Mouse (Mus musculus) embryonic facial prominence, embryonic 10.5 days (tissue): ENCODE measurements at regions not wholly inside any gene's neighbourhood (a gene's known extent, or its start where the extent isn't known, plus 50 kb on each side); places are given as distances from the start of the nearest gene placed in this dataset.

ENCODE experiments used
- DNase-seq: peaks from one replicate; pipeline ENCODE4 v3.0.0-alpha.2; 2017; ENCODE audit warnings: low spot score
- H3K27ac ChIP-seq: fragments of 300-500 bp; sonication (generic); replicated peaks from 2 replicates; pipeline ENCODE4 v1.5.1; 2016; ENCODE audit warnings: mild to moderate bottlenecking
- H3K27me3 ChIP-seq: fragments of 300-500 bp; sonication (generic); replicated peaks from 2 replicates; pipeline ENCODE4 v1.6.1; 2016; ENCODE audit warnings: low read depth, mild to moderate bottlenecking; ENCODE audit not compliant: poor library complexity, severe bottlenecking
- H3K36me3 ChIP-seq: fragments of 300-500 bp; sonication (generic); replicated peaks from 2 replicates; pipeline ENCODE4 v1.6.1; 2016; ENCODE audit warnings: mild to moderate bottlenecking, moderate library complexity
- H3K4me1 ChIP-seq: fragments of 300-500 bp; sonication (generic); 2 replicates; pipeline ENCODE4 v1.6.1; 2016
- H3K4me3 ChIP-seq: fragments of 300-500 bp; sonication (generic); 2 replicates; pipeline ENCODE4 v1.5.1; 2016; ENCODE audit warnings: mild to moderate bottlenecking, moderate library complexity
- H3K9me3 ChIP-seq: fragments of 300-500 bp; sonication (generic); 2 replicates; pipeline ENCODE4 v1.6.1; 2016; ENCODE audit warnings: mild to moderate bottlenecking
- WGBS: fragments of 180-500 bp; shearing (Covaris S2); methylation state at CpG from one replicate; pipeline ENCODE4 v1.1.7; 2016; 5-methylcytosine and 5-hydroxymethylcytosine counted together

DNA sequence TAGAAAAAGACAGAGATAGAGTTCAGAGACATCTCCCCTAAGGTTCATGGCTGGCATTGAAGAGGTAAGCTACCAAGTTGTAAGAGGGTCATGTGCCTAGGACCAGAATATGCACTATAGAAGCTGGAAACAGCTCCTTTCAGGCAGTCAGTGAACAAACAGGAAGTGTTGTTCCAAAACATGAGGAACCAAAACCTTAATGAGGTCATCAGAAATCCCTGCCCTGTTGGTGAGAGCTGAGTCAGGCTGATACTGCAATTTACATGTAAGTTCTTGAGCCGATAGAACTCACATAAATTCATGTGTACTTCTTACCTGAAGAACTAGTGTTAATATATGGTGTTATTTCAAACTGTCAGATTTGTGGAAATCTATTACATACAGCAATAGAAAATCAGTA lies 539.1 kb downstream of the Igsf11 start:
- H3K27me3 ChIP-seq: no peaks in the 10 kb centered on the region
- DNase-seq: no peak
- no peak overlapping the region for H3K4me3 ChIP-seq
- H3K9me3 ChIP-seq: no peaks in the 10 kb centered on the region
- H3K36me3 ChIP-seq: no peaks in the 10 kb centered on the region
- no peak overlapping the region for H3K27ac ChIP-seq
- H3K4me1 ChIP-seq: no peaks in the 10 kb centered on the region
- WGBS: 91% methylated on average over 1 of the region's 1 CpGs

DNA sequence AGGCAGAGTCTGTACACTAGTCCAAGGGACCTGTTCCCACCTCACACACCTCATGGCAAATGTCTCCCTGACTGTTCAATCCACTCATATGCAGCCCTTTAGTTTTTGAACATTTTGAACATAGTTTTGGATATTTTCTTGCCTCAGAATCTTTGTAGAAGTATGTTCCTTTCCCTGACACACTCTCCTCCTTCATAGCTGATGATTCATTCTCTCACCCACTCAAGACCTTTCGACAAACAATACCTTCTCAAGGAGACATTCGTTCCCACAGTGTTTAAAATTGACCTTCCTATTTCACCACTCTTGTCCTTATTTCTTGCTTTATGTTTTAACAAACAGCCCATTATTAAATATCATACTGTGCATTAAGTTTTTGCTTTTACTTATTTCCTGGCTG lies 538.4 kb upstream of the Lsamp start:
- Histone ChIP-seq H3K4me3 (no peak overlapping the region), H3K36me3 (no peaks in the 10 kb centered on the region), H3K4me1 (no peaks in the 10 kb centered on the region), H3K27me3 (no peaks in the 10 kb centered on the region), H3K27ac (no peak overlapping the region), H3K9me3 (no peaks in the 10 kb centered on the region)
- 86% methylated on average over 2 of the region's 2 CpGs for WGBS
- DNase-seq: no peak

DNA sequence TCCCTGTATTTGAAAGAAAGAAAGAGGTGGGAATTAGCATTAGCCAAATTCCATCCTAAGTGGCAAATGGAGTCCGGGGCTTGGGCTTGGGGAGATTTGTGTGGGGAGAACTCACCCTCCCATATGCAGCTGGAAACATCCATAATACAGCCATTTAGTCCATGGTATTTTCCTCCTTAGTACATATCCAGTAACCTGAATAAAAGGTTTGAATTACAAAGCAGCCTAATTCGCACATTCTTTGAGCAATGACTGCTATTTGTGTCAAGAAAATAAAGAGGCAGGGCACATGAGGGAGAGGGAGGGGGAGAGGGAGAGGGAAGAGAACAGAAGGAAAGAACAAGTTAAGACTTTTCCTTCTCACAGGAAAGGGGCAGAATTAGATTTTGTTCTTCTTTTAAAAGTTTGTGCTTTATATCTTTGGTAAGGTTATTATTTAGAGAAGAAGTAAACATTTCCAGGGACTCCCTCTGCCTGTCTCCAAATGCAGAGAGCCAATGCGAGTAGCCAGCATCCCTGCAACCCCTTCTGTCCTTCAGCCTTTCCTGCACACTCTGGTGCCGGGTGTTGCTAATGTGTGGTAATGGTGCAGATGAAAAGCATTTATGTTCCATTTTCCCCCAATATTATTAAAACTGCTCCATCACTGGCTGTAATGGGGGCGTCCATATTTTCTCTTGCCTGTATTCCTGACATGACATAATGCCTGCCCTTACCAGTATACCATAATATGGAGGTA lies 530.6 kb upstream of the Lsamp start:
- H3K4me3 ChIP-seq: no peak overlapping the region
- 77% methylated on average over 5 of the region's 5 CpGs for WGBS
- no peaks in the 10 kb centered on the region for H3K4me1 ChIP-seq
- no peaks in the 10 kb centered on the region for H3K36me3 ChIP-seq
- no peaks in the 10 kb centered on the region for H3K27me3 ChIP-seq
- DNase-seq: no peak
- H3K9me3 ChIP-seq: no peaks in the 10 kb centered on the region
- H3K27ac ChIP-seq: no peak overlapping the region
